Mouse (Mus musculus) heart, postnatal 0 days (tissue): ENCODE results near the gene Ylpm1.

Experiments used
- CTCF ChIP-seq: IDR thresholded peaks from 2 replicates; pipeline ENCODE4 v1.5.1; 2016; ENCODE audit warnings: antibody characterized with exemption, control low read depth, low read depth
- EP300 ChIP-seq: IDR thresholded peaks from 2 replicates; pipeline ENCODE4 v1.6.1; 2016; ENCODE audit warnings: antibody characterized with exemption, low read depth

DNA sequence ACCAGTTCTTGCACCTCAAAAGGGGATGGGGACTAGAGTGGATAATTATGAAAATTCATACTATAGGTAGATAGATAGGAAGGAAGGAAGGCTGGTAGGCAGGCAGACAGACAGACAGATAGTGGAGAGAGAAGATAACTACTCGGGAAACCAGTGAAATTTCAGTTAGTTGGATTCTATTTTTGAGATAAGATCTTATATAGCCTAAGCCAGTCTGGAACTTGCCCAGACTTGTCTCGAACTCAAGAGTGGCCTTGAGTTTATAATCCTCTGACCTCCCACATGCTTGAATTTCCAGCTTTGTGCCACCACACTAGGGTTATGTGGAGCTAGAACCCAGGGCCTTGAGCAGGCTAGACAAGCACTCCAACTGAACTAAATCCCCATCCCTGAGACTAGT is 88.1 kb downstream of the Ylpm1 start:
- TF ChIP-seq CTCF (no peak), EP300 (no peak)
